21 mouse cellular contexts compared by ENCODE assay signal in the genomic region with DNA sequence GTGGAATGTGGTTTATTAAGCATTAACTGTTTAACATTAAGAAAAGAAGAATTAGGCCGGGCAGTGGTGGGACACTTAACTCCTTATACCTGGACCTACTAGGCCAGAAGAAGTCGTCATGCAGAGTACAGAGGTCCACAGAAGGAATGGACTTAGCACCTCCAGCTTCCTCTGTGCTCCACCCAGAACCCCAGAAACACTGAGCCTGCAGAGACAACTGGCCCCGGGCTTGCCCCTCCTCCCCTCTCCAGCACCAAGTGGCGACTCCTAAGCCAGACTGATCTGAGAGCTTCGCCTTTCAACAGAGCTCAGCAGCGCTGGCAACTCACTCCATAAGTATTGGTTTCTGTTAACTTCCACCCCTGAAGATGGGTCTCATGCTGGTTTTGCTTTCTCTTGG. TPM values are rescaled to one million over a fixed set of nuclear protein-coding genes. Genes with fewer than 3 reads are reported as not detected.
DNase-seq lines count a peak whose midpoint lies in the region; ATAC-seq lines count a peak whose summit lies in the region.
"Had no signal": no experiment of that assay in that cellular context is flagged by ENCODE, and none has a peak within 500 bp of the region (broad histone marks: within the 10 kb centered on the region; RNA-seq: fewer than 3 reads in every experiment).

No protein-coding gene starts in this region.

- H3K4me1 ChIP-seq in intestine, embryonic 15.5 days (replicated peaks): 0 out of 2 replicates have a peak, but pooled peaks cover 3% of the 10 kb centered on the region
- H3K4me1 ChIP-seq: stomach, embryonic 15.5 days had no signal

- WGBS in intestine, embryonic 15.5 days: 30% methylated on average over 6 of the region's 6 CpGs

- DNase-seq in heart, adult 11 months: peak; percentile 70
- DNase-seq in heart, postnatal 36 days: no peak
- peak; percentile 80 for DNase-seq in kidney, adult 9 months
- DNase-seq in kidney, postnatal 36 days: peak; percentile 70 to 79
- DNase-seq in T-cell, adult 2 months (ENCODE audit: low spot score): no peak
- DNase-seq: adrenal gland, postnatal 25 days; cerebellum, adult 9-11 months; liver; lung, postnatal 10 days; thymus, adult 2 months; thymus, postnatal 4 days had no signal

- peak; percentile 59; the same call in 1 of the 2 replicates for ATAC-seq in intestine, embryonic 15.5 days
- ATAC-seq in inflammation-experienced regulatory T-cells, adult 6 months: no peak
- ATAC-seq: CD4-positive, CD25-positive, alpha-beta regulatory T cell, adult 4 months; hindbrain, embryonic 16.5 days had no signal

- intact Hi-C loops in heart, postnatal 36 days (cut with DNase I): no loop called here

- H3K4me3 ChIP-seq in intestine, embryonic 15.5 days (replicated peaks): no peak overlapping the region
- H3K4me3 ChIP-seq: forebrain, embryonic 12.5 days; heart, embryonic 10.5 days; hindbrain, embryonic 10.5 days; limb, embryonic 10.5 days; midbrain, embryonic 10.5 days; stomach, embryonic 15.5 days had no signal

- H3K27ac ChIP-seq in intestine, embryonic 15.5 days: no peak overlapping the region
- H3K27ac ChIP-seq: forebrain, embryonic 12.5 days; heart, embryonic 10.5 days; hindbrain, embryonic 10.5 days; limb, embryonic 10.5 days; midbrain, embryonic 10.5 days; stomach, embryonic 15.5 days had no signal

- H3K36me3 ChIP-seq in intestine, embryonic 15.5 days: no peaks in the 10 kb centered on the region
- H3K36me3 ChIP-seq: forebrain, embryonic 12.5 days; heart, embryonic 10.5 days; hindbrain, embryonic 10.5 days; limb, embryonic 10.5 days; midbrain, embryonic 10.5 days; stomach, embryonic 15.5 days had no signal

- no peak overlapping the region for H3K4me2 ChIP-seq in intestine, embryonic 15.5 days (replicated peaks)
- H3K4me2 ChIP-seq: forebrain, embryonic 12.5 days; stomach, embryonic 15.5 days had no signal

- H3K9ac ChIP-seq in intestine, embryonic 15.5 days: no peak overlapping the region
- H3K9ac ChIP-seq: forebrain, embryonic 12.5 days; stomach, embryonic 15.5 days had no signal

- H3K27me3 ChIP-seq in intestine, embryonic 15.5 days (replicated peaks): no peaks in the 10 kb centered on the region
- H3K27me3 ChIP-seq: forebrain, embryonic 12.5 days; stomach, embryonic 15.5 days had no signal

- H3K9me3 ChIP-seq in intestine, embryonic 15.5 days: no peaks in the 10 kb centered on the region
- H3K9me3 ChIP-seq: forebrain, embryonic 12.5 days; heart, embryonic 10.5 days; hindbrain, embryonic 10.5 days; limb, embryonic 10.5 days; midbrain, embryonic 10.5 days; stomach, embryonic 15.5 days had no signal

RNA-seq across cellular contexts. Expression of gene Lysmd4, which starts 14.6 kb away (rescaled TPM):
- 10 to 100 TPM; 15.3 to 17.8 TPM for total RNA-seq in heart, postnatal 36 days (2021)
- 11.1 and 12.5 TPM in 2 replicates for polyA plus RNA-seq in intestine, embryonic 15.5 days (2015; fragmentation: Nextera tagmentation; extraction: Ambion mirVana)
- 1 to 10 TPM; 3.8 to 7.0 (median 6.9) TPM for polyA plus RNA-seq in inflammation-experienced regulatory T-cells, adult 6 months (2017; shearing (Covaris generic))

Comparison
In these comparisons a context has a peak if more than half of its experiments do, and no peak if none do; other contexts are left out.
1. DNase-seq: peak in heart, adult 11 months (single experiment), kidney, adult 9 months (single experiment) and kidney, postnatal 36 days (2 of 2); none in heart, postnatal 36 days (0 of 2) and T-cell, adult 2 months (single experiment).